Mouse (Mus musculus): ENCODE measurements around the gene Psg17. TPM values are rescaled to one million over a fixed set of nuclear protein-coding genes. Genes with fewer than 3 reads are reported as not detected.
"Not testable (repeated sequence)": the region's sequence is repeated elsewhere in the genome, so short reads cannot be mapped to it uniquely, and the experiment has no call there.

The Psg17 gene
- polyA plus RNA-seq, 1 experiment from 2014 or later: not detected

- H3K27ac ChIP-seq (replicated peaks): no peak overlapping the region
- H3K9ac ChIP-seq (replicated peaks): no peak overlapping the region
- H3K4me2 ChIP-seq (replicated peaks): no peak overlapping the region
- H3K27me3 ChIP-seq: no peaks in the 10 kb centered on the region
- WGBS: 64% methylated on average over 9 of the region's 9 CpGs
- H3K4me3 ChIP-seq: no peak overlapping the region
- no peaks in the 10 kb centered on the region for H3K4me1 ChIP-seq
- H3K9me3 ChIP-seq: no peaks in the 10 kb centered on the region
- no peak for ATAC-seq (replicated peaks)
- no peaks in the 10 kb centered on the region for H3K36me3 ChIP-seq
Observed at GRCm38 (mm10) chr7:18828592-18828991, 7.2 kb upstream of the Psg17 start.

- WGBS: 64% methylated on average over 26 of the region's 26 CpGs
- no peaks in the 10 kb centered on the region for H3K4me1 ChIP-seq
- no peak overlapping the region for H3K9ac ChIP-seq (replicated peaks)
- no peak overlapping the region for H3K4me2 ChIP-seq (replicated peaks)
- no peaks in the 10 kb centered on the region for H3K36me3 ChIP-seq
- H3K27me3 ChIP-seq: no peaks in the 10 kb centered on the region
- no peaks in the 10 kb centered on the region for H3K9me3 ChIP-seq
- H3K4me3 ChIP-seq: no peak overlapping the region
- ATAC-seq (replicated peaks): no peak
- H3K27ac ChIP-seq (replicated peaks): no peak overlapping the region
Observed at GRCm38 (mm10) chr7:18827792-18828546, 6.6 kb upstream of the Psg17 start.

GRCm38 (mm10) chr7:18818301-18818700 is 3.1 kb downstream of the Psg17 start:
- H3K4me2 ChIP-seq (replicated peaks): no peak overlapping the region
- no peak for ATAC-seq (replicated peaks)
- 86% methylated on average over 9 of the region's 9 CpGs for WGBS

GRCm38 (mm10) chr7:18803526-18803925 is 17.9 kb downstream of the Psg17 start:
- Histone ChIP-seq H3K9me3 (no peaks in the 10 kb centered on the region), H3K4me2 (replicated peaks) (no peak overlapping the region), H3K27me3 (no peaks in the 10 kb centered on the region), H3K9ac (replicated peaks) (no peak overlapping the region), H3K4me1 (no peaks in the 10 kb centered on the region), H3K27ac (replicated peaks) (no peak overlapping the region), H3K4me3 (no peak overlapping the region), H3K36me3 (no peaks in the 10 kb centered on the region)
- no peak for ATAC-seq (replicated peaks)

More at GRCm38 (mm10) chr7:18818301-18818700, 3.1 kb downstream of the Psg17 start:
- no peaks in the 10 kb centered on the region for H3K27me3 ChIP-seq
- H3K27ac ChIP-seq (replicated peaks): no peak overlapping the region
- H3K9me3 ChIP-seq: no peaks in the 10 kb centered on the region
- no peak overlapping the region for H3K4me3 ChIP-seq
- H3K4me1 ChIP-seq: no peaks in the 10 kb centered on the region
- no peak overlapping the region for H3K9ac ChIP-seq (replicated peaks)
- no peaks in the 10 kb centered on the region for H3K36me3 ChIP-seq

- Histone ChIP-seq H3K4me2 (replicated peaks) (no peak overlapping the region), H3K4me1 (no peaks in the 10 kb centered on the region), H3K36me3 (no peaks in the 10 kb centered on the region), H3K27ac (replicated peaks) (no peak overlapping the region), H3K9ac (replicated peaks) (no peak overlapping the region), H3K4me3 (no peak overlapping the region), H3K27me3 (no peaks in the 10 kb centered on the region), H3K9me3 (no peaks in the 10 kb centered on the region)
- no peak for ATAC-seq (replicated peaks)
- WGBS: 46% methylated on average over 3 of the region's 3 CpGs
Observed at GRCm38 (mm10) chr7:18799129-18799528, 22.3 kb downstream of the Psg17 start.

- Histone ChIP-seq H3K9ac (replicated peaks) (no peak within 1 kb of the TSS), H3K36me3 (no peaks in the 10 kb centered on the region), H3K4me1 (no peaks in the 10 kb centered on the region), H3K27me3 (no peaks in the 10 kb centered on the region), H3K4me3 (no peak within 1 kb of the TSS), H3K9me3 (no peaks in the 10 kb centered on the region), H3K27ac (replicated peaks) (no peak within 1 kb of the TSS), H3K4me2 (replicated peaks) (no peak within 1 kb of the TSS)
- no peak for ATAC-seq (replicated peaks)
- WGBS: 84% methylated on average over 1 of the region's 1 CpGs
Observed at GRCm38 (mm10) chr7:18798420-18798819, 23.0 kb downstream of the Psg17 start, which contains the start of gene Psg19. Gene Psg19, minus strand, starts transcription at chr7:18798520.

GRCm38 (mm10) chr7:18790671-18791070 is 30.7 kb downstream of the Psg17 start:
- H3K4me2 ChIP-seq (replicated peaks); H3K4me3 ChIP-seq; H3K4me1 ChIP-seq; H3K9me3 ChIP-seq; H3K27me3 ChIP-seq; ATAC-seq (replicated peaks); H3K9ac ChIP-seq (replicated peaks); H3K36me3 ChIP-seq; H3K27ac ChIP-seq (replicated peaks): not testable (repeated sequence)

GRCm38 (mm10) chr7:18781301-18781700 is 40.1 kb downstream of the Psg17 start:
- not testable (repeated sequence) for H3K4me3 ChIP-seq; H3K9ac ChIP-seq (replicated peaks); H3K4me2 ChIP-seq (replicated peaks); ATAC-seq (replicated peaks); H3K27me3 ChIP-seq; H3K9me3 ChIP-seq; H3K4me1 ChIP-seq; H3K36me3 ChIP-seq; H3K27ac ChIP-seq (replicated peaks)
- WGBS: 54% methylated on average over 2 of the region's 2 CpGs

- no peak overlapping the region for H3K9ac ChIP-seq (replicated peaks)
- H3K4me1 ChIP-seq: no peaks in the 10 kb centered on the region
- H3K27ac ChIP-seq (replicated peaks): no peak overlapping the region
- H3K4me3 ChIP-seq: no peak overlapping the region
- H3K36me3 ChIP-seq: no peaks in the 10 kb centered on the region
- no peaks in the 10 kb centered on the region for H3K9me3 ChIP-seq
- no peak overlapping the region for H3K4me2 ChIP-seq (replicated peaks)
- H3K27me3 ChIP-seq: no peaks in the 10 kb centered on the region
- ATAC-seq (replicated peaks): no peak
Observed at GRCm38 (mm10) chr7:18779337-18779781, 42.0 kb downstream of the Psg17 start.

Other genes starting within 250 kb of the Psg17 start
- not detected in 2 replicates for gene Psg23, start 205.1 kb downstream of the Psg17 start, polyA plus RNA-seq (2015; fragmentation: Nextera tagmentation; extraction: Ambion mirVana)
- gene Psg21, start 164.9 kb downstream of the Psg17 start, polyA plus RNA-seq (2015; fragmentation: Nextera tagmentation; extraction: Ambion mirVana): not detected in 2 replicates
- not detected in 2 replicates for gene Psg20, start 135.4 kb downstream of the Psg17 start, polyA plus RNA-seq (2015; fragmentation: Nextera tagmentation; extraction: Ambion mirVana)
- gene Psg22, start 103.5 kb downstream of the Psg17 start, polyA plus RNA-seq (2015; fragmentation: Nextera tagmentation; extraction: Ambion mirVana): not detected in 2 replicates
- not detected in 2 replicates for gene Psg19, start 23.1 kb downstream of the Psg17 start, polyA plus RNA-seq (2015; fragmentation: Nextera tagmentation; extraction: Ambion mirVana)
- 0.13 and 0.29 TPM in 2 replicates for gene Mill2, start 18.4 kb upstream of the Psg17 start, polyA plus RNA-seq (2015; fragmentation: Nextera tagmentation; extraction: Ambion mirVana)
- 18.2 and 19.2 TPM in 2 replicates for gene Pglyrp1, start 49.7 kb upstream of the Psg17 start, polyA plus RNA-seq (2015; fragmentation: Nextera tagmentation; extraction: Ambion mirVana)
- 26.5 and 27.9 TPM in 2 replicates for gene Ccdc61, start 88.8 kb upstream of the Psg17 start, polyA plus RNA-seq (2015; fragmentation: Nextera tagmentation; extraction: Ambion mirVana)
- gene Nova2, start 104.3 kb upstream of the Psg17 start, polyA plus RNA-seq (2015; fragmentation: Nextera tagmentation; extraction: Ambion mirVana): 17.6 and 18.0 TPM in 2 replicates
- gene Nanos2, start 165.8 kb upstream of the Psg17 start, polyA plus RNA-seq (2015; fragmentation: Nextera tagmentation; extraction: Ambion mirVana): 0.60 and 1.2 TPM in 2 replicates
- gene Mypop, start 169.6 kb upstream of the Psg17 start, polyA plus RNA-seq (2015; fragmentation: Nextera tagmentation; extraction: Ambion mirVana): 4.4 and 5.5 TPM in 2 replicates
- 35.4 and 36.7 TPM in 2 replicates for gene Irf2bp1, start 182.4 kb upstream of the Psg17 start, polyA plus RNA-seq (2015; fragmentation: Nextera tagmentation; extraction: Ambion mirVana)
- gene Foxa3, start 201.9 kb upstream of the Psg17 start, polyA plus RNA-seq (2015; fragmentation: Nextera tagmentation; extraction: Ambion mirVana): 0.18 TPM in 1 of 2 replicates, not detected in the other
- 34.8 and 35.4 TPM in 2 replicates for gene Sympk, start 202.8 kb upstream of the Psg17 start, polyA plus RNA-seq (2015; fragmentation: Nextera tagmentation; extraction: Ambion mirVana)
- not detected in 2 replicates for gene Rsph6a, start 233.1 kb upstream of the Psg17 start, polyA plus RNA-seq (2015; fragmentation: Nextera tagmentation; extraction: Ambion mirVana)

All from forebrain, embryonic 15.5 days (tissue).